In the genomic region with DNA sequence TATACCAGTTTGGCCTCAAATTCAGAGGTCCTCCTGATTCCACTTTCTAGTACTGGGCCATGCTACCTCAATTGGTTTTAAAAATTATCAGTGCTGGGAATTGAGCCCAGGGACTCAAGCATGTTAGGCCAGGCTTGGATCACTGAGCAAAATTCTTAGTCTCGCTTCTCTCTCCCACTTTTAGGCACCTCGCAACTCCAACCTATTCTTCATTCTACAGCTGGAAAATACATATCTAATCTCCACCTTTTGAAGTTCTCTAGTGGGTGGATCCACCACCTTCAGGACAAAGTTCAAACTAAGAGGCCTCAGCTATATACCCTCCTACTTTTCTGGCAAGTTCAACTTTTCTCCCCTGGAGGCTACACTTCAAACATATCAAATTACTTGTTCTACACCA, we compare ENCODE assay signal across 10 mouse cellular contexts. TPM values are rescaled to one million over a fixed set of nuclear protein-coding genes. Genes with fewer than 3 reads are reported as not detected.
A peak's percentile ranks its signal among the peaks of the same experiment; 100 is the strongest.
DNase-seq lines count a peak whose midpoint lies in the region; ATAC-seq and TF ChIP-seq lines count a peak whose summit lies in the region.
"Had no signal": no experiment of that assay in that cellular context is flagged by ENCODE, and none has a peak within 500 bp of the region (broad histone marks: within the 10 kb centered on the region; RNA-seq: fewer than 3 reads in every experiment).

No protein-coding gene starts in this region.

- in situ Hi-C loops in CH12.LX (cut with MboI; ENCODE audit: low pct_ligation_motif_present, low pct_unique_long_range_greater_than_20kb, low sequenced_read_pairs): no loop called here

- peak overlapping the region; percentile 80; the same call in 1 of the 2 replicates for H3K4me3 ChIP-seq in heart, embryonic 10.5 days
- H3K4me3 ChIP-seq in CH12.LX (replicated peaks in 1 of 3; ENCODE audit: low read depth in 2 of 3, low read length in 2 of 3, poor library complexity in 1 of 3): peak overlapping the region; percentile 34 to 75 (median 64)
- H3K4me3 ChIP-seq in forebrain, postnatal 0 days (ENCODE audit: low read depth, low read length): 0 out of 2 replicates have a peak overlapping the region, but pooled peaks have one; percentile 79
- H3K4me3 ChIP-seq in macrophage (ENCODE audit: inconsistent target): no peak overlapping the region; the same call in 1 of the 2 replicates

- ATAC-seq in forebrain, postnatal 0 days: no peak

- H3K4me2 ChIP-seq in CH12.LX (ENCODE audit: insufficient read depth, low read depth, poor library complexity, severe bottlenecking): peak overlapping the region; percentile 47
- H3K4me2 ChIP-seq in forebrain, postnatal 0 days (ENCODE audit: low read depth): peak overlapping the region; percentile 57; the same call in 1 of the 2 replicates

- no peak for TF ChIP-seq CTCF in CH12.LX (conservative IDR thresholded peaks at IDR 0.05 in 1 of 2, IDR thresholded peaks at IDR 0.05 in 1 of 2; ENCODE audit: low read depth in 2 of 2, low read length in 2 of 2)
- TF ChIP-seq CTCF in forebrain, postnatal 0 days (IDR thresholded peaks at IDR 0.05; ENCODE audit: low read depth): no peak

- no peaks in the 10 kb centered on the region for H3K9me3 ChIP-seq in heart, embryonic 10.5 days
- peaks cover 7% of the 10 kb centered on the region for H3K9me3 ChIP-seq in CH12.LX (replicated peaks; ENCODE audit: low read length)
- H3K9me3 ChIP-seq in forebrain, postnatal 0 days (ENCODE audit: low read length): no peaks in the 10 kb centered on the region

- no peak for TF ChIP-seq POLR2A in CH12.LX (IDR thresholded peaks at IDR 0.05; ENCODE audit: low read depth, low read length)

- peaks cover 36% of the 10 kb centered on the region for H3K79me2 ChIP-seq in CH12.LX (replicated peaks; ENCODE audit: control insufficient read depth, extremely low read depth, insufficient read depth, poor library complexity, severe bottlenecking)
- peaks cover 36% of the 10 kb centered on the region for H3K79me2 ChIP-seq in macrophage (ENCODE audit: inconsistent target)

- 84% methylated on average over 2 of the region's 2 CpGs for WGBS in heart, embryonic 10.5 days
- 90% methylated on average over 2 of the region's 2 CpGs for WGBS in forebrain, postnatal 0 days
- whole genome bisulfite sequencing in macrophage (ENCODE audit: missing documents): 100% methylated on average over 2 of the region's 2 CpGs

- no peak for TF ChIP-seq RAD21 in CH12.LX (IDR thresholded peaks at IDR 0.05; ENCODE audit: low read depth, low read length)

- H3K27me3 ChIP-seq in heart, embryonic 10.5 days (ENCODE audit: insufficient read depth, poor library complexity, severe bottlenecking): 0 out of 2 replicates have a peak, but pooled peaks cover 6% of the 10 kb centered on the region
- peaks cover 6% of the 10 kb centered on the region for H3K27me3 ChIP-seq in CH12.LX (replicated peaks)
- H3K27me3 ChIP-seq in forebrain, postnatal 0 days (ENCODE audit: insufficient read depth, low read length): no peaks in the 10 kb centered on the region

- DNase-seq in heart, embryonic 10.5 days (ENCODE audit: low spot score): no peak
- no peak for DNase-seq in heart, postnatal 10 days
- no peak for DNase-seq in CH12.LX (ENCODE audit: extremely low read depth)
- no peak for DNase-seq in forebrain, postnatal 0 days
- no peak for DNase-seq in right cerebral cortex, adult 18-20 months
- DNase-seq in cerebellum, postnatal 4 days (ENCODE audit: low spot score in 2 of 2): no peak
- DNase-seq in ovary, postnatal 10 days (ENCODE audit: low spot score): no peak

- dilution Hi-C loops in CH12.LX (cut with MboI; ENCODE audit: extremely low pct_ligation_motif_present, extremely low pct_unique_long_range_greater_than_20kb, low sequenced_read_pairs): no loop called here

- peaks cover 6% of the 10 kb centered on the region; the same call in 1 of the 2 replicates for H3K36me3 ChIP-seq in heart, embryonic 10.5 days
- H3K36me3 ChIP-seq in CH12.LX (replicated peaks in 1 of 2; ENCODE audit: control insufficient read depth in 1 of 2, insufficient read depth in 1 of 2, low read length in 1 of 2) (peaks cover 2 to 17% of the 10 kb centered on the region in 2 experiments), macrophage (ENCODE audit: inconsistent target) (0 out of 2 replicates have a peak, but pooled peaks cover 4% of the 10 kb centered on the region)
- H3K36me3 ChIP-seq in forebrain, postnatal 0 days (ENCODE audit: insufficient read depth): no peaks in the 10 kb centered on the region

- peaks cover 27% of the 10 kb centered on the region for H3K4me1 ChIP-seq in heart, embryonic 10.5 days
- H3K4me1 ChIP-seq in CH12.LX (ENCODE audit: control insufficient read depth in 1 of 2, insufficient read depth in 2 of 2): peaks cover 5 to 43% of the 10 kb centered on the region in 2 experiments; a peak in 2 of 4 replicates
- H3K4me1 ChIP-seq in forebrain, postnatal 0 days (ENCODE audit: insufficient read depth): peaks cover 9% of the 10 kb centered on the region; the same call in 1 of the 2 replicates

- no peak for TF ChIP-seq EP300 in CH12.LX (IDR thresholded peaks at IDR 0.05; ENCODE audit: low read length)

- H3K9ac ChIP-seq in CH12.LX (ENCODE audit: insufficient read depth, low read depth): peak overlapping the region; percentile 94
- H3K9ac ChIP-seq in forebrain, postnatal 0 days: peak overlapping the region; percentile 82; the same call in 1 of the 2 replicates

- H3K27ac ChIP-seq in heart, embryonic 10.5 days: no peak overlapping the region; the same call in 1 of the 2 replicates
- H3K27ac ChIP-seq in CH12.LX (ENCODE audit: insufficient read depth, low read depth) (peak overlapping the region; percentile 48; the same call in 1 of the 2 replicates), macrophage (peak overlapping the region; percentile 93)
- H3K27ac ChIP-seq in forebrain, postnatal 0 days (ENCODE audit: low read depth, low read length): no peak overlapping the region

- intact Hi-C loops in heart, postnatal 10 days (cut with DNase I): loop anchor here (1.0 kb wide), 1 partner anchor 28 kb away; no protein-coding TSS in a partner anchor

RNA-seq across cellular contexts. Expression of a gene that starts 1.1 kb away (rescaled TPM):
- 8.0 and 8.6 TPM in 2 replicates for polyA plus RNA-seq in heart, embryonic 10.5 days (2016; fragmentation: Nextera tagmentation; extraction: Ambion mirVana)
- total RNA-seq in heart, postnatal 10 days (2021): 10 to 100 TPM; 39.8 to 46.3 TPM
- total RNA-seq in CH12.LX (2012; rRNA removed) (60.4 and 69.8 TPM in 2 replicates), CH12.LX (2014; rRNA removed) (38.8 and 39.5 TPM in 2 replicates)
- polyA plus RNA-seq in CH12.LX (2012; ENCODE audit: insufficient read length, low read depth) (367 and 488 TPM in 2 replicates), macrophage (2018) (57.5 to 132 TPM (median 64.8 TPM) in 3 replicates)
- 16.5 and 27.8 TPM in 2 replicates for total RNA-seq in forebrain, postnatal 0 days (2014; rRNA removed)
- 4.2 and 10.5 TPM in 2 replicates for polyA plus RNA-seq in forebrain, postnatal 0 days (2015; fragmentation: Nextera tagmentation; extraction: Ambion mirVana)
- 100 to 1,000 TPM; 149 to 380 (median 244) TPM for total RNA-seq in macrophage (2018; cell fraction: chromatin; rRNA removed)
- 10 to 100 TPM; 28.5 to 47.1 (median 34.6) TPM for total RNA-seq in macrophage (2018; cell fraction: cytosol; rRNA removed)
- 100 to 1,000 TPM in 24 of 26 experiments, 10 to 100 TPM in 2; 90.4 to 230 (median 154) TPM for total RNA-seq in macrophage (2018; cell fraction: nucleus; rRNA removed)

RNA-seq across cellular contexts. Expression of a gene that starts 8.9 kb away (rescaled TPM):
- 1.9 and 3.1 TPM in 2 replicates for polyA plus RNA-seq in heart, embryonic 10.5 days (2016; fragmentation: Nextera tagmentation; extraction: Ambion mirVana)
- 1 to 10 TPM; 7.4 to 8.4 TPM for total RNA-seq in heart, postnatal 10 days (2021)
- total RNA-seq in CH12.LX (2012; rRNA removed): 0.04 and 0.17 TPM in 2 replicates
- total RNA-seq in CH12.LX (2014; rRNA removed): not detected in 2 replicates
- not detected in 2 replicates for polyA plus RNA-seq in CH12.LX (2012; ENCODE audit: insufficient read length, low read depth)
- total RNA-seq in forebrain, postnatal 0 days (2014; rRNA removed): 2.5 and 5.6 TPM in 2 replicates
- 0.97 and 1.1 TPM in 2 replicates for polyA plus RNA-seq in forebrain, postnatal 0 days (2015; fragmentation: Nextera tagmentation; extraction: Ambion mirVana)
- total RNA-seq in macrophage (2018; cell fraction: chromatin; rRNA removed): 1 to 10 TPM in 2 of 26 experiments, under 1 TPM in 18, not detected in 6; 0.26 to 2.0 (median 0.54) TPM
- under 1 TPM; 0.18 to 0.85 (median 0.55) TPM for total RNA-seq in macrophage (2018; cell fraction: cytosol; rRNA removed)
- 1 to 10 TPM in 13 of 26 experiments, under 1 TPM in 13; 0.16 to 2.6 (median 1.1) TPM for total RNA-seq in macrophage (2018; cell fraction: nucleus; rRNA removed)
- polyA plus RNA-seq in macrophage (2018): 0.13 to 0.46 TPM (median 0.22 TPM) in 3 replicates

RNA-seq across cellular contexts. Expression of a gene that starts 34.3 kb away (rescaled TPM):
- 1.5 and 1.9 TPM in 2 replicates for polyA plus RNA-seq in heart, embryonic 10.5 days (2016; fragmentation: Nextera tagmentation; extraction: Ambion mirVana)
- total RNA-seq in heart, postnatal 10 days (2021): not detected
- total RNA-seq in CH12.LX (2012; rRNA removed): 0.21 and 0.55 TPM in 2 replicates
- not detected in 2 replicates for total RNA-seq in CH12.LX (2014; rRNA removed)
- 0.34 and 0.40 TPM in 2 replicates for polyA plus RNA-seq in CH12.LX (2012; ENCODE audit: insufficient read length, low read depth)
- total RNA-seq in forebrain, postnatal 0 days (2014; rRNA removed): 0.24 and 0.77 TPM in 2 replicates
- 0.40 and 0.63 TPM in 2 replicates for polyA plus RNA-seq in forebrain, postnatal 0 days (2015; fragmentation: Nextera tagmentation; extraction: Ambion mirVana)
- total RNA-seq in macrophage (2018; cell fraction: chromatin; rRNA removed): not detected
- under 1 TPM in 23 of 26 experiments, not detected in 3; 0.18 to 0.97 (median 0.33) TPM for total RNA-seq in macrophage (2018; cell fraction: cytosol; rRNA removed)
- 1 to 10 TPM in 2 of 26 experiments, under 1 TPM in 3, not detected in 21; 0.65 to 1.4 (median 0.89) TPM for total RNA-seq in macrophage (2018; cell fraction: nucleus; rRNA removed)
- polyA plus RNA-seq in macrophage (2018): 0.26 TPM in 1 of 3 replicates, not detected in the others

RNA-seq across cellular contexts. Expression of a gene that starts 42.5 kb away (rescaled TPM):
- polyA plus RNA-seq in heart, embryonic 10.5 days (2016; fragmentation: Nextera tagmentation; extraction: Ambion mirVana): 0.17 and 0.18 TPM in 2 replicates
- not detected for total RNA-seq in heart, postnatal 10 days (2021)
- total RNA-seq in CH12.LX (2012; rRNA removed) (not detected in 2 replicates), CH12.LX (2014; rRNA removed) (not detected in 2 replicates)
- polyA plus RNA-seq in CH12.LX (2012; ENCODE audit: insufficient read length, low read depth) (not detected in 2 replicates), macrophage (2018) (not detected in 3 replicates)
- total RNA-seq in forebrain, postnatal 0 days (2014; rRNA removed): 1.2 and 1.3 TPM in 2 replicates
- polyA plus RNA-seq in forebrain, postnatal 0 days (2015; fragmentation: Nextera tagmentation; extraction: Ambion mirVana): 0.50 and 0.98 TPM in 2 replicates
- not detected for total RNA-seq in macrophage (2018; cell fraction: chromatin; rRNA removed)
- not detected for total RNA-seq in macrophage (2018; cell fraction: cytosol; rRNA removed)
- not detected for total RNA-seq in macrophage (2018; cell fraction: nucleus; rRNA removed)
- total RNA-seq: adrenal gland, postnatal 14 days had no signal
- polyA plus RNA-seq: C2C12 had no signal

RNA-seq across cellular contexts. Expression of a gene that starts 50.2 kb away (rescaled TPM):
- polyA plus RNA-seq in heart, embryonic 10.5 days (2016; fragmentation: Nextera tagmentation; extraction: Ambion mirVana): not detected in 2 replicates
- total RNA-seq in heart, postnatal 10 days (2021): not detected
- not detected in 2 replicates for total RNA-seq in CH12.LX (2012; rRNA removed)
- not detected in 2 replicates for total RNA-seq in CH12.LX (2014; rRNA removed)
- not detected in 2 replicates for polyA plus RNA-seq in CH12.LX (2012; ENCODE audit: insufficient read length, low read depth)
- total RNA-seq in forebrain, postnatal 0 days (2014; rRNA removed): not detected in 2 replicates
- not detected in 2 replicates for polyA plus RNA-seq in forebrain, postnatal 0 days (2015; fragmentation: Nextera tagmentation; extraction: Ambion mirVana)
- total RNA-seq in macrophage (2018; cell fraction: chromatin; rRNA removed): 10 to 100 TPM in 13 of 26 experiments, 1 to 10 TPM in 4, under 1 TPM in 2, not detected in 7; 0.46 to 47.2 (median 24.0) TPM
- total RNA-seq in macrophage (2018; cell fraction: cytosol; rRNA removed): 1 to 10 TPM in 13 of 26 experiments, under 1 TPM in 9, not detected in 4; 0.06 to 7.3 (median 3.8) TPM
- 10 to 100 TPM in 11 of 26 experiments, 1 to 10 TPM in 7, under 1 TPM in 2, not detected in 6; 0.30 to 52.8 (median 16.6) TPM for total RNA-seq in macrophage (2018; cell fraction: nucleus; rRNA removed)
- 0.34 TPM in 1 of 3 replicates, not detected in the others for polyA plus RNA-seq in macrophage (2018)
- total RNA-seq: adrenal gland, postnatal 14 days had no signal
- polyA plus RNA-seq: C2C12 had no signal

Comparison
In these comparisons a context has a peak if more than half of its experiments do, and no peak if none do; other contexts are left out.
1. H3K27ac ChIP-seq: peak in CH12.LX (single experiment) and macrophage (single experiment); none in heart, embryonic 10.5 days (single experiment) and forebrain, postnatal 0 days (single experiment).